Mouse (Mus musculus): ENCODE results near the gene Tmem120a.

The Tmem120a gene

DNA sequence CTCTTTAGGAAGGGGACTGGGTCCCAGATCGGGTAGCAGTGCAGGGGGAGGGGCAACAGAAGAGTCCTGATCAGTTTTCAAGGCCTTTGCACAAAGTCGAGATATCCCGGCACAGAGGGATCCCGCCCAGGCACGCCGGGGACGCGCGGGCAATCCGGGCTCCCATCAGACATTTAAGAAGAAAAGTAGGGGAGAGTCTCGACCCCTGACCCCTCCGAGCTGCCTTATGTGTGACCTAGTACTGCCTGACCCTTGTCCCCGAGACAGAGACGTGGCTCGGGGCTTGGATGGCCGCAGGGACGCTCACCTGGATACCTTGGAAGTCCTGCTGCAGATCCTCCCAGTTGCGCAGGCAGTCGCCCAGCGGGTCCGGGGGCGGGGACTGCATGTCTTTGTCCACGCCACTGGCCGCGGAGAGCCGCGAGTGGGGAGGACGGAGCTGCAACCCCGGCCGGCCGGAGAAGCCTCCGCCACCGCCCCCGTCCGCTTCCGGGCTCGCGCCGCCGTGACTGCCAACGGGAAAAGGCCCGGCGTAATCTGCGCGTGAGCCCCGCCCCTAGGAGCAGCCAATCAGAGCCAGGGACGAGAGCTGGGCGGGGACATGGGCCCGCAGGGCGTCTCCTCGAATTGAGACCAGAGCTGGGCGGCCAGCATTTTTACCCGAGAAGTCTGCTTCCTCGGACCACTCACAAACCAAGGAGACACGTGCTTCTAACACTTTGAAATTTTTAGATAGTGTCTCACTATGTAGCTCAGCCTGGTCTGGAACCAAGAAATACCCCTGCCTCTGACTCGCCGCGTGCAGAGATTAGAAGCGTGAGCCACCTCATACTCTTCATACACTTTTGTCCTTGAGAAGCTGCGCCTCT, at the start of gene Tmem120a:
Tmem120a (minus strand) TSS at position 708 of the 869 bp plus-strand sequence.
- DNase-seq (ENCODE audit: low read depth, low spot score), result peak; percentile 91

DNA sequence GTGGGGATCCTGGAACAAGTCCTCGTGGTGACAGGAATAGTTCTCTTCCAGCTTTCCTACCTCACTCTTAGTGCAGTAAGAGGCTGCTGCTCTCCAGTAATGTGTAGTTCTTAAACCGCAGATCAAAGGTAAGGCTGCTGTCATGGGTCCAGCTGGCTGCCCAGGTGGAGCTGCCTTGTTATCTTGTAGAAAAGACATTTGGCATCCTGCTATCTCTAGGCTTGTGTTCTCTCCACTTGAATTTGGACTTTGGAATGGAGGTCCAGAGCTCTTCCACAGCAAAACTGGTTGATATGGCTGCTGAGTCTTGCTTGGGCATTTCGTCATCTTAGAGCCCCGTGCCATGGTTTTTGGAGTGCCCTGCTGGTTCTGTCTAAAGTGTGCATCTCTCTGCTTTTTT, 38.7 kb upstream of the Tmem120a start:
- DNase-seq (ENCODE audit: low read depth, low spot score), result no peak

DNA sequence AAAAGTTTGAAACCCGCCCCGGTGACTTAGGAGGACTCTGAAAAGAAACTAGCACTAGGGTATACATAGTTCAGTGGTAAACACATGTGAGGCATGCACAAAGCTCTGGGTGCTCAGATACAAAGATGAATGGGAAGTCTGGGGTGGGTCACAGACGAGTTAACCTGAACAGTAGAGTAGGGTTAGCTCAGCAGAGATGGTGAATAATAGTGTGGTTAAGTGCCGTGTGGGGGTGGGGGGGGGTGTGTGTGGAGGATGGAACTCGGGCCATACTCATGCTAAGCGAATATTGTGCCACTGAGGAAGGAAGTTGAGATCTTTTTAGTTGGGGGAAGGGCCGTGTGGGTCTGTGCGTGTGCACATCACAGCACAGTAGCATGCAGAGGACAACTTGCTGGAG, 36.1 kb upstream of the Tmem120a start:
- DNase-seq (ENCODE audit: low read depth, low spot score), result peak; percentile 37

DNA sequence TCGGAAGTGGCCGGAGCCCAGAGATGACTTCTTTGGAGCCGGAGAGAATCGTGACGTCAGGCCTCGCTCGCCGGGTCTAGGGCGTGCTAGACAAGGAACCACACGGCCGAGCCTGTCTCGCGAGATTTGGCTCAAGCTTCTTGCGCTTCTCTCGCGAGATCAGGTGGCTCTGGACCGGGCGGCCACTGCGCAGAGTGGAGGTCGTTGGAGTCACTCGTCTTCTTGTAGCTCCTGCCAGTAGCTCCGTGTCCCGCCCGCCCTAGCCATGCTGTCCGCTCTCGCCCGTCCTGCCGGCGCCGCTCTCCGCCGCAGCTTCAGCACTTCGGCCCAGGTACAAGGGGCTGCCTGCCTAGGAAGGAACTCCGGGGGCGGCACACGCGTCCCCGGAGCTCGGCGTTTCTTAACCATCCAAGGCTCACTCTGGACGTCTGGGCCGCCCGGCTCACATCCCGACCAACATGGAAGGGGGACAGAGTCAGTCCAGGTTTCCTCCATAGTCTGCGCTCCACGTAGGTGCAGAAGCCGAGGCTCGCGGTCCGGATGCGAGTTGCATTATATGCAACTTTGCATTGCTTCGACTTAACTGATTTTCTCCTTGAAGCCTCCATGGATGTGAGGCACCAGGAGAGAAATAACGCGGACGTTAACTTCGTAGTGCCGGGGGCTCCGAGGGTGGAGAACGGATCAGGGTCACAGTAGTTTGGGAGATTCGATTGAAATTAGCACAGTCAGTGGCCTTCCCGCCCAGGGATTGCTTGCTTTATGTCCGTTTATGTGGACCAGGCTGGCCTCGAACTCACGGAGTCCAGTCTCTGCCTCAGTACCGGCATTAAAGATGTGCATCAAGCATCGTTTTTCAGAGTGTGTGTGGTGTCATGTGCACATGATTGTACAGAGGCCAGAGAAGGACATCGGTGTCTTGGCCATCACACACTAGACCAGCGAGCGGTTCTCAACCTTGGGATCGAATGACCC, 34.5 kb upstream of the Tmem120a start, which contains the start of gene Mdh2:
Mdh2 (plus strand) TSS at position 10 of the 975 bp plus-strand sequence.
- peak; percentile 100 for DNase-seq (ENCODE audit: low read depth, low spot score)

DNA sequence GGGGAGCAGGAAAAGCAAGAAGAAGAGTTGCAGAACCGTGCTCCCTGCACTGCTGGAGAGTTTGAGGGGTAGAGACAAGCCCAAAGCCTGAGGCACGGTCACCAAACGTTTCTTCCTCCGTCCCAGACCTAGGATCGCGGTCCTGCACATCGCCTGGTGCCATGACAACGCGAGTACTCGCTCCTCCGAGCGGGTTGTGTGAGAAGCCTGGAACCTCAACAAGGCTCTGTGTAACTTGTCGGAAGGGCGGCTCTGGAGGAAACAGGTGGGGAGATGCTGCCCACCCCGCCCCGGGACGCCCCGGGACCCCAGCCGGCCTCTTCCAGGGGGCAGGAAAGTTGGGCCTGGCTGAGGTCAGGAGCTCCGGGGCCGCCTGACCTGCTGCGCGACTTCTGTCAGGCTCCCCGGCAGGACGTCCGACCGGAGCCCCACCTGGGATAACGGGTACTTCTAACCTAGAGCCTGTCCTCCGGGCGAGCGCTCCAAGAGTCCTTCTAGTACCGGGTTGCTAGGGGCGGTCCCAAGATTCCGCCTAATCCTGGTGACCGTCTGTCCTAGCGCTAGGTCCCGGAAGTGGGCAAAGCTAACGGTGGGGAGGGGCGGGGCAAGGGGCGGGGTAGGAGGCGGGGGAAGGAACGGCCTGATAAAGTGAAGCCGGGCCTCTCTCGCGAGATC, 33.7 kb upstream of the Tmem120a start, which contains the start of gene Styxl1:
Styxl1 (minus strand) TSS at position 590 of the 675 bp plus-strand sequence.
- no peak for DNase-seq (ENCODE audit: low read depth, low spot score)

DNA sequence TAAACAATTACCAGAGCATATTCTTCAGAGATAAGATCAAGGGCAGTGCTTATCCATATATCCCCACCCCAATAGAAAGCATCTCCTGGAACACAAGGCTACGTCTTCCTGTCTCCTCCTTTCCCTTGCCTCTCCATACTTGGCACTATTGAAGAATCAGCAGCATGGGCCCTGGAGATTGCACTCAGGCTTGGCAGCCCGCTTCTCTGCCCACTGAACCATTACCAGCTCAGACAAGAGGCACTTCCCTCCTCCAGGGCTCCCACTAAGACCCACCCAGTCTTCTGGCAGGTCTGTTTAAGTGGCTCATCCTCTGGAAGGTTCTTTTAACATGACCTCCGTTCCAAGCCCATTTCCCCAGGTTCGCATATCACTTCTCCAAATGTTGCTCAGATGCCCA, 32.3 kb upstream of the Tmem120a start:
- DNase-seq (ENCODE audit: low read depth, low spot score), result no peak

DNA sequence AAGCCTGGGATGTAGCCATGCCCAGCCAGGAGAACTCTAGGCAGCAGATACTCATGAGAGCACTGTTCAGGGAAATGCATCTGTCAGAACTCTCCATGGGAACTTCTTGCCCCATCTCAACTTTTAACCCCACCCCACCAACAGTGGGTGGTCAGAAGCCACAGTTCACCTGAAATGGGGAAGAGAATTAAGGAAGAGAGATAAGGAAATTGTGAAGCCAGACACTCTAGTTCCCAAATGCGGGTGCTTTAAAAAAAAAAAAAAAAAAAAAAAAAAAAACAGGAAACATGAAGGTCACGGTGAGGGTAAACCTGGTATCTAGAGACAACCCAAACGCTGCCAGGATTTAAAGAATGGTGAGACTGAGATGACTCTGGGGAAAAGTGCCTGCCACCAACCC, 28.3 kb upstream of the Tmem120a start:
- DNase-seq (ENCODE audit: low read depth, low spot score), result no peak

DNA sequence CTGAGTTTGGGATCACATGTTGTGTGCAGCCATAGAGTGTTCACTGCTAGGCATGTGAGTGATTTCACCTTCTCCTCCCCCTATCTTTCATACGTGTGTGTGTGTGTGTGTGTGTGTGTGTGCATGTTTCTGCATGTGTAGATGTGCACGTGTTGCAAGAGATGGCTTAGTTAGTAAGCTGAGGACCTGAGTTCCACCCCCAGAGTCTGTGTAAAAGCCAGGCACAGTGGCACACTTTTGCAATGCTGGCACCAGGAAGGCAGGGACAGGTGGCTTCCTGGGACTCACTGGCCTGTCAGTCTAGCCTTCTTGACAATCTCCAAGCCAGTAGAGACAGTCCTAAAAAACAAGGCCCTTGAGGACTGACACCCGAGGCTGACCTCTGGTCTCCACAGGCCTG, 20.7 kb upstream of the Tmem120a start:
- DNase-seq (ENCODE audit: low read depth, low spot score), result no peak

DNA sequence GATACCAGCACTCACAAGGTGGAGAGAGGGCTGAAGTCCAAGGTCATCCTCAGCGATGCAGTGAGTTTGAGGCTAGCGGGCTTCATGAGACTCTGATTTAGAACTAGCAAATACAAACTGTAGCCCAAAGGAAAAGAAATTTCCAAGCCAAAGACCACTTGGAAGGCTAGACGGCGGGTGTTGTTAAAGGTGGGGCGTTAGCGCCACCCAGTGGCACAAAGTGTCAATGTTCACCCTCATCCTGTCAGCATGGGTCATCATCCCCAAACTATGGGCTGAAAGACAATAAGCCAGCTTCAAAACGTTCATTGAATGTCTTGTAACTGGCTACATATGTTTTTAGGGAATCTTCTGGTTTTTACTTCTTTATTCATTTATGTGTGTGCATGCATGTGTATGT, 19.3 kb upstream of the Tmem120a start:
- DNase-seq (ENCODE audit: low read depth, low spot score), result peak; percentile 64

DNA sequence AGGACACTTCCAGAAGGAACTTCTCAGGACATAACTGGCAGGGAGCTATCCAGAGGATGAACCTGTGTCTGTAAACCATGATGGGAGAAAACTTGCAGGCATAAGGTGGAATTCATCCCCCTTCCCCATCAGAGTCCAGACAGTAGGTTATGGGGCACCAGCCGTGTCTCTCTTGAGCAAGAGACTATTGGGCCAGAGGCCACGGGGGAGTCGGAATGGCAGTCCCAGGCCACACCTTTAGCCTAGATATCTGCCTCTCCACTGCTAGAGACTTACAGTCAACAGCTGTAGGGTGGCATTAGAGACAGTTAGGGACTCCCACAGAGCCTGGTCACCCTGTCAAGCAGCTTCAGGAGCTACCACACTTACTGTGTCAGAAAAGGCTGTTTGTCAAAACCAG, 17.6 kb upstream of the Tmem120a start:
- DNase-seq (ENCODE audit: low read depth, low spot score), result no peak

DNA sequence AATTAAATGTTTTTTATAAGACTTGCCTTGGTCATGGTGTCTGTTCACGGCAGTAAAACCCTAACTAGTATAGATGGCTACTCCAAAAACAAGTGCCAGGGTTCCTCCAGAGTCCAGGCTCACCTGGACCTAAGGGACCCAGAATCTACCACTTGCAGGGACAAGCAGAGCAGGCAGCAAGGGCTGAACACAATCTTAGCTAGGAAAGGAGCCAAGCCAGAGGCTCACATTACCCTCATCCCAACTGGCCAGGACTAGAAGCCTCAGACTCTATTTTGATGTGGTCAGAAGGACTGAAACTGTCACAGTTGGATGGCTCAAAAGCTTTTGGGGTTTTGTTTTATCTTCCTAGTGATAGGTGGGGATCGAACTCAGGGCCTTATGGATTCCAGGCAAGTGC, 7.3 kb upstream of the Tmem120a start:
- DNase-seq (ENCODE audit: low read depth, low spot score), result no peak

DNA sequence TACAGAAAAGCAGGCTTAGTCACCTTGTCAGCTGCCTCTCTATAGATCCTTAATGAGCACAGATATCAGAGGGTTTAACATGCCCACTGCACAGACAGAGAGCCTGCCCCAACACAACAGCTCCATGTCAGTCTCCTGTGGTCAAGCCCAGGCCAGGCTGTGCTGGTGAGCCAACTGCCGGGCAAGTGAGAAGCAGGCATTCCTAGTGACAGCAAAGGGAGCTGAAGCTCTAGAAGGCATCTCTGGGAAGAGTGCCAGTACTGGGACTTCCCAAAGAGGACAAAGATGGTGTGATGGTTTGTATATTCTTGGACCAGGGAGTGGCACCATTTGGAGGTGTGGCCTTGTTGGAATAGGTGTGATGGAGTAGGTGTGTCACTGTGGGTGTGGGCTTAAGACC, 6.8 kb upstream of the Tmem120a start:
- no peak for DNase-seq (ENCODE audit: low read depth, low spot score)

DNA sequence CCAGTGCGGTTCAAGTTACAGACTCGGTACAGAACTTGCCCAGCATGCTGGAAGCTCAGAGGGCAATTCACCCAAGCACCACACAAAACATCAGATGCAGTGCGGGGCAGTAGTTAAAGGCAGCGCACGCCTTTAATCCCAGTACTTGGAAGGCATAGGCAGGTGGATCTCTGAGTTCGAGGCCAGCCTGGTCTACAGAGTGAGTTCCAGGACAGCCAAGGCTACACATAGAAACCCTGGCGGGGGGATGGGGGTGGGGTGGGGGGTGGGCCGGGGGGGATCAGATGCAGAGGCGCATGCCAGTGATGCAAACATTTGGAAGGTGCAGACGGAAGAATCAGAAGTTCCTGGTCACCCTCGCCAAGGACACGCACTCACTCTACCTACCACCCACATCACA, 494 bp upstream of the Tmem120a start:
- DNase-seq (ENCODE audit: low read depth, low spot score), result no peak

DNA sequence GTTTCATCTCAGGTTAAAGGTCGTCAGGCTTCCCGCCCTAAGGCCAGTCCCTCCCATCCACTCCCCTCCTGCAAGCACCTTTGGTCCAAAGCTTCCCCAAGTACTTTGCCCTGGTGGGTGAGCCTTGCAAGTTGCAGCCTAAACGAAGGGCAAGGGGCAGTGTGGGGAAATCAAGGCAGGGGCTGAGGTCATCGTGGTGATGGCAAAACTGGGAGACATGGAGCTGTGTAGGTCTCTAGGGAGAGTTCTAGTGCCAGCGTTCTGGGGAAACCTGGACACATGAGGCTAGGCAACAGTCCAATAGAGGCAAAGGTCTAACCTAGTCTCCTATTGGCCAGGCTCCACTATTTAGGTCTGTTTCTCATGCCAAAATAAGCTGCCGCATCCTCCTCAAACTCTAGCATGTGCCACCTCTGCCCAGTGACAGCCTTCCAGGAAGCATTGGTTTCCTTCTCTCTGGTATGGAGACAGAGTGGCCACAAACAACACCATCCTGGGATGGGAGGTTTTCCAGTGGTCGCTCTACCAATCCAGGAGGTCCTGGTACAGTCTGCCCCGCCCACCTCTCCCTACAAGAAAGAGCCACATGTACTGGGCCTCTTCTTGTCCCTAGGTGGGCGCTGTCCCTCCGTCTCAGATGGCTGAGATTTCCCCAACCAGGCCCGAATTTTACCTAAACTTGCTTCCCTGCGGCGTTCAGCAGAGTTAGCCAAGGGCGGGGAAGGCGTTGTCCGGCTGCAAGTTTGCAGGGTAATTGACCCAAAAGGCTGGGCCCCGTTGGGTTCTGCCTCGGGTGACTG, 1.1 kb downstream of the Tmem120a start:
- peak; percentile 28 for DNase-seq (ENCODE audit: low read depth, low spot score)

DNA sequence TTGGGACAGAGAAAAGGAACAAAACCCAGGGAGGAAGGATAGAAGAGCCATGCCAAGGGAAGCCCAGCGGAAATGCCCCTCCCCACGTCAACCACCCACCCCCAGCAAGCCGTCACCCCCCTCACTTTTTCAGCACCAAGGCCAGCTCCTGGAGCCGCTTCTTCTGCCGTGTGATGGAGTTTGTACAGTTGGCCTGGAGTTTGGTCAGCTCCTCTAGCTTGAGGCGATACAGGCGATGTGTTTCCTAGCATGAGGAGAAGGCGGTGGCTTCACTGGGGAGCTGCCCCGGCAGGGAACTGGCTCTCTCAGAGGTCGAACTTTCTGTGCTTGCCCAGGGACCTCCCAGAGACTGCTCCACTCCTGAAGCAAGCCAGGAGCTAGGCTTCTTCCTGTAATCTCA, 2.1 kb downstream of the Tmem120a start:
- no peak for DNase-seq (ENCODE audit: low read depth, low spot score)

DNA sequence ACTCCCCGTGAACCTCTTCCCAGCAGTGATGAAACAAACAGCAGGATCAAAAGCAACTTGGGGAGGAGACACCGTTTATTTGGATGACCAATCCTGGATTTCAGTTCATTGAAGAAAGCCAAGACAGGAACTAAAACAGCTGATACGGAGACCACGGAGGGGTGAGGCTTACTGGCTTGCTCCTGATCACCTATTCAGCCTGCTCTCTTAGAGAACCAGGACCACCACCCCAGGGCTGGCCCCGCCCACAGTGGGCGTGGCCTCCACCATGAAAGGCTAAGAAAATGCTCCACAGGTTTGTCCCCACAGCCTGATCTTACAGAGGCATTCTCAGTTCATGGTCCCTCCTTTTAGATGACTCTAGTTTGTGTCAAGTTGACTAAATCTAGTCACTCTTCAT, 6.0 kb downstream of the Tmem120a start:
- DNase-seq (ENCODE audit: low read depth, low spot score), result no peak

DNA sequence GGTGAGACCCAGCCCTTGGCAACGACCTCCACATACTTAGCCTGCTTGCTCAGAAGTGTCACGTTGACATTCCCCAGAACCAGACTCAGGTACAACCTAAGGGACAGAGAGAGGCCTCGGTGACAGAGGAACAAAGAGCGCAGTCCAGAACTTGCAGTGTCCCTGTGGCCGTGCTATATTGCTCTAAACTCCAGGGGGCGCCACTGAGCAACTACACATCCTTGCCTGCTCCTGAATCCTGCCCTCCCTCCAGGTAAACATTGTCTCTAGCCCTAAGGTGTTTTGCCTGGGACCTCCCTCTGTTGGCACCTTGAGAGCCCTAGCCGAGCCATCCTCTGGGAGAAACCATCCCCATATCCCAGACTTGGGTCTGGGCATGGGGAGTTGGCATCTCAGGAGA, 7.1 kb downstream of the Tmem120a start:
- DNase-seq (ENCODE audit: low read depth, low spot score), result peak; percentile 24

DNA sequence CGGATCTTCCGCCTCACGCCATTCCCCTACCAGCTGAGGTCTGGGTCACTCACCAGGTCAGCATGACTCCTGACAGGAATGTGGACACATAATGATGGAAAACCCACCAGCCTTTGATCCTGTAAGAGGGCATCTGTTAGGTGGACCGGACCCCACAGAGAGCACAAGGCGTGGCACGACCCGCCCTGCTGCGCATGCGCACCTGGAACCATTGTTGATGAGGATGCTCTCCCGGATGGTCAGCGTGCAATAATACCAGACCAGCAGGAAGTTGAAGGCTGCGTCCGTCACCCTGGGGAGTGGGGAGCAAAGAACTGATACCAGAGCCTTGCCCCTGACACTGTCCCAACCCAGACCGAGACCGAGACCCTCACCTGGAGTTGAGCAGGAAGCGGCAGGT, 7.7 kb downstream of the Tmem120a start:
- DNase-seq (ENCODE audit: low read depth, low spot score), result no peak

DNA sequence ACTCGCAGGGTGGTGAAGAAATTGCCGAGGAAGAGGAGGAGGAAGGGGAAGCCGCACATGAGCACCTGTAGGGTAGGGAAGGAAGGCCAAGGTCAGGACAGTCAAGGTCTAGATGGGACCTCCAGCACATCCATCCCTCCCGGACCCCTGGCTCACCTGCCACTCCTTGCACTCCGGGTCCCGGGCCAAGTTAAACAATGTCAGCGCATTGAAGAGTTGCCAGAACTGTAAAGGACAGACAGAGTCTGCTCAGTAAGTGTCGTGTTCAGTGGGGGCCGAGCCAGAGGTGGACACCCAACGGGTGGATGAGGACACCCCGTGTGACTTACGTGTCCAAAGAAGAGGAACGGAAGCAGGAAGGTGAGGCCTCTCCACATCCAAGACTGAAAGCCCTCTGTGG, 8.5 kb downstream of the Tmem120a start:
- DNase-seq (ENCODE audit: low read depth, low spot score), result no peak

DNA sequence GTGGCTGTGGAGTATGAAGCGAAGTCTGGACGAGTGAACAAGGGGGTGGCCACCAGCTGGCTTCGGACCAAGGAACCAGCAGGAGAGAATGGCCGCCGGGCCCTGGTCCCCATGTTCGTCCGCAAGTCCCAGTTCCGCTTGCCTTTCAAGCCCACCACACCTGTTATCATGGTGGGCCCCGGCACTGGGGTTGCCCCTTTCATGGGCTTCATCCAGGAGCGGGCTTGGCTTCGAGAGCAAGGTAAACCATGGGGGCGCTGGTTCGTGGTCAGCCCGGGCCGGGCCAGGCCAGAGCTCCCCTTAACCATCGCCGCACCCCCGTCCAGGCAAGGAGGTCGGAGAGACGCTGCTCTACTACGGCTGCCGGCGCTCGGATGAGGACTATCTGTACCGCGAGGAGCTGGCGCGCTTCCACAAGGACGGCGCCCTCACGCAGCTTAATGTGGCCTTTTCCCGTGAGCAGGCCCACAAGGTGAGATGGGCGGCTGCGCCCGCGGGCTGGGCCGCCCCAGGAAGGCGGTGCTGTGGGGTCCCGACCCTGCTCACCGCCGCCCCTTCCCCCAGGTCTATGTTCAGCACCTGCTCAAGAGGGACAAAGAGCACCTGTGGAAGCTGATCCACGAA, 10.1 kb downstream of the Tmem120a start:
- no peak for DNase-seq (ENCODE audit: low read depth, low spot score)
